Mouse (Mus musculus) frontal cortex, postnatal 10 days (tissue): Measurements from ENCODE around the gene Lsmem1.

Experiments
- DNase-seq, 2 experiments: peaks; one replicate each; pipeline ENCODE4 v3.0.0; 2022; ENCODE audit warnings: low spot score in 2 of 2, mixed read lengths in 1 of 2

Lsmem1 gene

GRCm38 (mm10) chr12:40199302-40199701, at the start of gene Lsmem1:
Gene Lsmem1 (minus strand): TSS chr12:40199490.
- peak; percentile 16 to 28 for DNase-seq

DNA sequence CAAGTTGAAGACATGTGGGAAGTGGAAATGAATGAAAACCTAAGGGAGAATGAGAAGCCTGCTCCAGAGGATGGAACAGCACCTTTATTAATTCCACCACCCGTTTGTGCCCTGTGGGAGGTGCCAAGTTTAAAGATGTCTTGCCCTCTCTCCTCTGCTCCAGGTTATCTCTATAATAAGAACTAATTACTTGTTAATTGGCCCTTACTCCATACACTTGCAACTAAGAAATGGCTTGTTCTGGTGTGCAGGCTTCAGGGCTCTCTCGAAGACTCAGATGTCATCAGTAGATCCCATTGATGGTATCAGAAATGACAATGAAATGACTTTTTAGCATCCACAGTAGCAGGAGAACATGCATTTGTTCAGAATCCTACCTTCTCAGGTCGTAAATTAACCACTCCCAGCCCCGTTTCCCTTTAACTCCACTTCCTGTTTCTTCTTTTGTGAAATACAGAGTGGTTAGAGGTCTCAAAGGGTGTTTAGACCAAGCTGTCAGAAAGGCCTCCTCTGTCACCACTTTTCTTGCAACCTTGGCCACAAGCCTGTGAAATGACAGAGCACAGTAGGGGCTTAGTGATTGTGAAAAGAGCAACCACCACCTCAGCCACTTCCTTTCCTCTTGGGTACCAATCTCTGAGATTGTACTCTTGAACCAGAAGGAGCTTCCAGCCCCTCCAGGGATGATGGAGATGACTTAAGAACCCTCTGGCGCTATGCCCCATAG, 49.3 kb upstream of the Lsmem1 start, which contains the start of gene Ifrd1:
Gene Ifrd1 (minus strand): TSS at position 51 of the 727 bp plus-strand sequence.
- no peak for DNase-seq

GRCm38 (mm10) chr12:40247976-40248375, 48.7 kb upstream of the Lsmem1 start:
- no peak for DNase-seq

DNA sequence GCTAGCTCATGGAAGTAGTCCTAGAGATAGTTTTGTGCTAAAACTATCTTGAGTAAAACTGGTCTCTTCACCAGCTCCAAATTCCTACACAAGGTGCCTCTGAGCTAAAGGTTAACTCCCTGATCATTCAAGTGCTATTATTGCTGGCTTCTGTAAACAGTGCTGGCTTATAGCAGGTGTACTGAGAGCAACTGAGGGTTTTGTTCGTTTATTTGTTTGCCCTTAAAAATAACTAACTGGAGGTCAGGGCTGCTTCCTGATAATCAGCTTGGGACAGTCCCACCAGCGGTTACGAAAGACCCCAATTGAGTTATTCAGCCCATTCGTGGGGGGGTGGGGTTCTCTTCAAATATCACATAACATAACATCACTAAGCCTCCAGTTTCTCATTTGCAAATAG, 48.1 kb upstream of the Lsmem1 start:
- DNase-seq, result no peak

- no peak for DNase-seq
Observed at GRCm38 (mm10) chr12:40245434-40245970, 46.2 kb upstream of the Lsmem1 start.

DNA sequence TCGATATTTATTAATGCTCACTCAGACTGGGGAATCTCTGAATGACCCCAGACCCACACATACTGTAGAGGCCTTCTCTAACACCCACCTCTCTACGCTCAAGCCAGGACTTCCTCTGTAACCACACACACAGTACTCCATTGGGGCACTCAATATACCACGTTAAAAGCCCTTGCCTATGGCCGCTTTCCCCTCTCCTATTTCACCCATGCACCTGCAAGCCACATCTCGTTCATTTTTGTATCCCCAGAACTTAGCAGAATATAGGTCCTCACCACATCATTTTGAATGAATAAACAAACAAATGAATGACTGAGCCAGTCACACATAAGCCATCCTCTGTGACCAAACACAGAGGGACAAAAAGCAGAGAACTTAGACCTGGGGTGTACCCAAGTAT, 45.6 kb upstream of the Lsmem1 start:
- DNase-seq, result no peak

DNA sequence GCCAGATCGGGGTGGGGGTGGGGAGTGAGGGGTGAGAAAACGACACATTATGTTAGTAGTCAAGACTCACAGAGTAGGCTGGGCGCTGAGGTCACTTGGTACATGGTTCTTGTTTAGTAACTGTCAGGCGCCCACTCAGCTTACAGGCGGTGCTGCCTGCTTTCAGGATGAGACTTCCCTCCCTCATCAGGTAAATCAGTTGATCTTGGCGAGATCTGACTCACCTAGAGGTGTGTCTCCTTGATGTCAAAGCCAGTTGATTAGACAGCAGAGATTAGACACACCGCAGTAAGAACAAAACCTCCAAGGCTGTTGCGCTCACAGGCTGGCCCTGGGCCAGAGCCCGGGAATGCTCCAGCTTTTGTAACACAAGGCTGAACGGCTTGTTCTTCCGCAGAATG, 44.5 kb upstream of the Lsmem1 start:
- DNase-seq, result no peak

- no peak for DNase-seq
Observed at GRCm38 (mm10) chr12:40243241-40243640, 44.0 kb upstream of the Lsmem1 start.

DNA sequence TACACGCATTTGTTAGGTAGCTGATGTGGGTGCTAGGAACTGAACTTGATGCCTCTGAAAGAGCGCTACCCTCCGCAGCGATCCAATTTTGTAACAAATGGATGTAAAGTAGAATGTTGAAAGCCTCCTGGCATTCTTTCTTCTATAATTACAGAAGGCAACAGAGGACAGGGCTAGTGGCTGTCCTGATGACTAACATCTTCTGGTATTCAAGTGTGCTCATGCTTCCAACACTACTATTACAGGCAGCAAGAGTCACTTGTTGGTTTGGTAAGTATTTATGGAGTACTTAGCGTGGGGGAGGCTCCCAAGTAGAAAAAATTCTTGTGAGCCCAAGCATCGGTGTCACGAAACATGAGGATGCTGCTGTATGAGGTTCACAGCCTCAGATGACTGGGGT, 39.9 kb upstream of the Lsmem1 start:
- DNase-seq, result no peak

- no peak for DNase-seq
Observed at GRCm38 (mm10) chr12:40232231-40232630, 32.9 kb upstream of the Lsmem1 start.

GRCm38 (mm10) chr12:40231632-40232031, 32.3 kb upstream of the Lsmem1 start:
- no peak for DNase-seq

DNA sequence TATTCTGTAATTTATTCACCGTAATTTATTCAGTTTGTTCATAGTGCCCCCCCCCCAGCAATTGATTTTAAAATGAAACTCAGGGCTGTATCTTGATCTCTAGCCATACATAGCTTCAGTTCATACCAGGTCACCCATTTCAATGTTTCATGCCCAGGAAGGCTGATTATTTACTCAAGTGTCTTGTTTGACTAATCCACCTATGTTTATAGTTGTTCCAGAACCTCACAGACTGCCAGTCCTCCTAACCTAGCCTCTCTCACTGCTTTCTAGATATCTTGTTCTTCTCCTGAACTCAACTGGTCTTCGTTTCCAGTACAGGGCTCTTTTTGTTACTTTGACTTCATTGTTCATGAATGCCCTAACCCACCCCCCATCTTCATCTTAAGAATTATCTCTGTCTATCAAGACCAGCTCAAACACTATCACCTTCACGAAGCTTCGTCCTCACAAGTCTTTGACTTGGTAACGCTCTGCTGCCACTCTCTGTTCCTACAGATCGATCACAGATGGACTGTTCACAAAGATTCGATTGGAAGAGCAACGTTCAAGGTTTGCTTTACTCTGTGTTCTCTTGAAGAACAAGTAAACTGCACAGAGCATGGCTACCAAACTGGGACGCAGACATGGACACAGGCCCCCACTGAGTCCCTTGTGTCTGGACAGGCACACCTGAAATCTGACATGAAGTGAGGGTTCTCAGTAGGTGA, 25.0 kb upstream of the Lsmem1 start:
- no peak for DNase-seq

- no peak for DNase-seq
Observed at GRCm38 (mm10) chr12:40223676-40224075, 24.4 kb upstream of the Lsmem1 start.

DNA sequence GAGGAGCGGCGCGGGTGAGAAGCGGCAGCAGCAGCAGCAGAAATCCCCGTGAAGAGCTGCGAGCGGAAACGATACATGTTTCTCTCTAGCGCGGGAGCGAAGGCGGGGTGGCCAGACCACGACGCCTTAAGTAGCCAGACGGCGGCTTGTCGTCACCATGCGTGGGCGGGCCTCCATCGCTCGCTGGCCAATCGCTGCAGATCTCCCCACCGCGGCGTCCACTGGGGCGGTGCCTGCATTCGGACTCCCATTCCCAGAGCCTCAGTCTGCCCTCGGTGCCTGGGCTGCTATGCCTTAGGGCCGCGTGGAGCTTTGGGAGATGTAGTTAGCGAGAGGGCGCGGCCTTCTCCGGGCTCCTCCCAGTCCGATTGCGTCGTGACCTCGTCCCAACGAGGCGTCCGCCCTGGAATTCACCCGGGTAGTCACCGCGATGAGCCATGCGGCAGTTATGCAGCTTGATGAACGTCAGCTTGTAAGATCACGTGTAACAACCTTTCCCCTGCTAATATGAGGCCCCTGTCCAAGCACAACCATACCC, 23.9 kb upstream of the Lsmem1 start:
- peak; percentile 99 for DNase-seq

DNA sequence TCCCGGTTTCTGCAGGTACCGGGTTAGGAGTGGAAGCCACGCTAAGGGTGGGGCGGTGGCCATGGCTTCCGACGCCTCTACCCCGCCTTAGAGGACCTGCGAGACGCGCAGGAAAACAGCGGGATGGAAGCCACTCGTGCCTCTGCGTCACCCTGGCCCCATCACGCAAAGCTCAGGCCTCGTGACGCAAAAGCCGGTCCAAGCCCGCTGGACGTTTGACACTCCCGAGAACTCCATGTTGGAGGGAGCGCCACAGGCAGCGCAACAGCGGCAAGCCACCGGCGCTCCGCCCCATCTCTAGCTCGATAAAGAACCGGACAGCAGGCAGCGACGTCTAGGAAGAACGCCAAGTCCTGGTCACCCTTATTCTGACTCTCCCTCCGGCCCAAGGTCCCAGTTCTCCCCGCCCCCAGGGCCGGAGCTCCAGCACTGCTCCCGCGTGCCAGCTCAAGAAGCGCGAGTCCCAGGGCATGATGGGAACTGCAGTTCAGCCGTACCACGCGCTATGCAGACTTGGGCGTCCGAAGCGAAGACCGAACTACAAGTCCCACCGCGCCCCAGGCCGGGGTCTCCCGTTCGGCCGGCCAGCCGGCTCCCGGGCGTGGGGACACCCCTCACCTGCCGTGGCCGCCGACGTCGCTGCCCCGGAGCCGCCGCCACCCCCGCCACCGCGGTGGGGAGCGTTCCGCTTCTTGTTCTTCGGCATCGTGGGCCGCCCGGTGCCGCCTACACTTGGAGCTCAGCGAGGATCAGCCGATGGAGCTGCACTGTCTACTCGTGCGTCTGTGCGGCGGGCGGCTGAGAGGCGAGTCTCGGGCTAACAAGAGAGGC, 23.2 kb upstream of the Lsmem1 start:
- peak; percentile 94 for DNase-seq

DNA sequence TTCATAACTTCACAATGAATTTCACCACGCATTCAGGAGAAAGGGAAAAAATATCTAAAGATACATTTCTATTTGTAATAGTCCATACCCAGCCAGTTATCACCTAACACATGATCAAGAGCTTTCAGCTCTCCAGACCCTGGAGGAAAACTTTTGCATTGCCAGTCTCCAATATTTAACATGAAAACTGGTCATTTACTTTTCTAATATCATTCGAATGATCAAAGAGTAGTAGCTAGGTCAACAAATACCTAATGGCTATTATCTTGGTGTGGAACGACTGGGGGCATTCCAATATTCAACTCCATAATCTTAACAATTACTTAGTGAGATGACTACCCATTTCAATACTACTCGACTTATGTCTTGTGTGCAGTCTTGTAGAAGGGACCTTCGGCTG, 22.3 kb upstream of the Lsmem1 start:
- DNase-seq, result no peak

DNA sequence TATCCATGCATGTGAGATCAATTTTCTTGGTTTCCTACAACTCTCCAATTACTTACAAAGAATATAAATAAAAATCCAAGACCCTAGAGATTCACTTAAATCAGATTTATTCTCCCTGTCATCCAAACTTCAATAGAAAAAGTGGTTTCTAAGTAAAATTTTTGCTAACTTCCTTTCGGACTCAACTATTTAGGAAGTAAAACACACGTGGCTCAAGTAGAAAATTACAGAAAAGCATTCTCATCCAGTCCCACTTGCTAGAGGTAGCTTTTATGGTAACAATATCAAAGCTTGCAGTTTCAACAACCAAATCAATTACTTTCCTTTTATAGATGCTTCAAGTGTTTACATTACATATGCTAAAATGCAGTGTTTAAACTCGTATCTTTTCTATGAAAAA, 21.6 kb upstream of the Lsmem1 start:
- no peak for DNase-seq

GRCm38 (mm10) chr12:40220001-40220570, 20.8 kb upstream of the Lsmem1 start:
- peak in 1 of 2 experiments; percentile 19 for DNase-seq

GRCm38 (mm10) chr12:40218430-40218945, 19.2 kb upstream of the Lsmem1 start:
- DNase-seq, result no peak

DNA sequence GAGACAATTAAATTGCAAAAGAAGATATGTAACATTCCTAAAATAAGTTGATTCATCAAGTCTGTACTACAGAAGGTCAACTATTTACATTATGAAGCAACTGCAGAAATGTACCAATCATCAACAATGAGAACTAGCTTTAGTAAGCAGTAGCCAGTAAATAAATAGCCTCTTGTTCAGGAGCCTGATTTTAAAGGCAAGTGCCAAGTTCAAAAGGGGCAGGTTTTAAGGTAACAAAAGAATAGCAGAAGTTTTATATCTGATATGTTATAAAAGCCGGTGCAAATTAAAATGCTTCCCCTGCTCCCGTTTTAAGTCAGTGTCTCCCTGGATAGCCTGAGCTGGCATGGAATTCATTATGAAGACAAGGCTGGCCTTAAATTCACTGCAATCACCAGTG, 18.5 kb upstream of the Lsmem1 start:
- DNase-seq, result no peak
